Mouse (Mus musculus): ENCODE results near the gene Irak4. TPM values are rescaled to one million over a fixed set of nuclear protein-coding genes. Genes with fewer than 3 reads are reported as not detected.

Gene Irak4
- polyA plus RNA-seq, 1 experiment from 2014 or later = 9.2 TPM

DNA sequence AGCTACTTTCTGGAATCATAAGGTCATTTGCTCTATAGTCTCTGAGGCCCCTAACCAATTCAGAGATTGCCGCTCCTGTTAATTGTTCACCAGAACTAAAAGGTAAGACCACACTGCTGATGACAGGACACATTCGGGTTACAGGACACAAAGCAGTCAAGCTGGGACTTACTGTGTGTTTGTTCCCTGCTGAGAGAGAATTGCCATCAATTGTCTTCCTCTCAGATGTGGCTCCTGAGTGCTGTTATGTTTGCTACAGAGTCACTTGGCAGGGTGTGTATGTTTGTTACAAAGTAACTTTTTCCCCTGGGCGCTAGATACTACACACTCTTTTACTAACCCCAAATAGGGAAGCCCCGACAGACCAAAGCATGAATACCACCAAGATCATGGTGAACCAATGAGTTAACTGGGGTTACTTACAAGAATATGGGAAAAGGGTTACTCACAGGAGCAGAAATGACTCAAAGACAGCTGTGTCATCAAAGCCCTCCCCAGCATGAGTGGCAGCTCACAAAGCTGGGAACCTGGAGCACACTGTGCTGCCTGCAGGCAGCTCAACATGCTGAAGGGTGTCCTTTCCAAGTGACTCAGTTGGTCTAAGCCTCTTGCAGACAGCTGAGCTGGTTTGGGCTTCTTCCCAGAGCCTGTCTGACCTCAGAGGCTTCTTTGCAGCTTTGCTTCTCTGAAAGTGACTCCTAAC lies 31.3 kb downstream of the Irak4 start:
- Histone ChIP-seq H3K27ac (ENCODE audit: low read length) (no peak overlapping the region), H3K9me3 (ENCODE audit: control insufficient read depth, low read length) (no peaks in the 10 kb centered on the region), H3K9ac (ENCODE audit: low read length) (no peak overlapping the region), H3K4me1 (replicated peaks; ENCODE audit: control insufficient read depth, insufficient read depth, low read length) (no peaks in the 10 kb centered on the region), H3K36me3 (ENCODE audit: control insufficient read depth, insufficient read depth, low read length) (peaks cover 7% of the 10 kb centered on the region), H3K4me3 (ENCODE audit: low read length) (no peak overlapping the region), H3K27me3 (ENCODE audit: control insufficient read depth, insufficient read depth, low read depth, low read length) (no peaks in the 10 kb centered on the region), H3K4me2 (ENCODE audit: low read depth, low read length) (no peak overlapping the region)
- 67% methylated on average over 4 of the region's 4 CpGs for WGBS
- no peak for ATAC-seq (ENCODE audit: low read depth)

DNA sequence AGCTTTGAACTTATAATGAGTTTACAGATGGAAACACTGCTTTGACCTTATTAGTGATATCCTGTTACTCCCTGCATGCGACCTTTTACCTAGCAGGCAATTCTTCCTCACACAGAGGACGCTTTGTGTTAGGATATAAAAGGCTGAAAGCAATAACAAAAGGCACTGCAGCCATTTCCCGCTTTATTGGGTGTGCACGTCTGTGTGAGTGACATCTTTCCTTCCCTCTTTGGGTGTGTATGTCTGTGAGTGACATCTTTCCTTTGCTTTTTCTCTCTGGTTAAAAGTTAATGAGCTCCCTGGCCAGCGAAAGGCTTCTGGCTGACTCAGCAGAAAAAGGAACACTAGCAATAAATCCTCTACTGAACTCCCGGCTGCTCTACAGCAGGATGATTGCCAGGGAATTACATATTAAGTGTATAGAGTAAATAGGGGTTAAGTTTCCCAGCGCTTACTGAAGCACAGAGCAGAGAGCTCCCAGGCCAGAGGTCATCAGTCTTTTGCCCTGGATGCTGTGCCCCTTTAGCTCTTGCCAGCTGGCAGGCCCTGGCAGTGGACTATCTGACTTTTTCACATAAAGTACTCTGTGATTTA lies 38.7 kb downstream of the Irak4 start:
- no peak for ATAC-seq (ENCODE audit: low read depth)

GRCm38 (mm10) chr15:94583153-94583552 lies 39.7 kb downstream of the Irak4 start:
- Histone ChIP-seq H3K36me3 (ENCODE audit: control insufficient read depth, insufficient read depth, low read length) (peaks cover 42% of the 10 kb centered on the region), H3K4me3 (ENCODE audit: low read length) (no peak overlapping the region), H3K4me1 (replicated peaks; ENCODE audit: control insufficient read depth, insufficient read depth, low read length) (no peaks in the 10 kb centered on the region), H3K27ac (ENCODE audit: low read length) (no peak overlapping the region), H3K9ac (ENCODE audit: low read length) (no peak overlapping the region), H3K9me3 (ENCODE audit: control insufficient read depth, low read length) (no peaks in the 10 kb centered on the region), H3K27me3 (ENCODE audit: control insufficient read depth, insufficient read depth, low read depth, low read length) (no peaks in the 10 kb centered on the region), H3K4me2 (ENCODE audit: low read depth, low read length) (no peak overlapping the region)
- 86% methylated on average over 10 of the region's 10 CpGs for WGBS
- ATAC-seq (ENCODE audit: low read depth) = no peak

More for the DNA sequence above, 38.7 kb downstream of the Irak4 start:
- WGBS = 64% methylated on average over 7 of the region's 7 CpGs
- Histone ChIP-seq H3K4me3 (ENCODE audit: low read length) (no peak overlapping the region), H3K36me3 (ENCODE audit: control insufficient read depth, insufficient read depth, low read length) (peaks cover 44% of the 10 kb centered on the region), H3K27me3 (ENCODE audit: control insufficient read depth, insufficient read depth, low read depth, low read length) (no peaks in the 10 kb centered on the region), H3K4me2 (ENCODE audit: low read depth, low read length) (no peak overlapping the region), H3K27ac (ENCODE audit: low read length) (no peak overlapping the region), H3K9me3 (ENCODE audit: control insufficient read depth, low read length) (no peaks in the 10 kb centered on the region), H3K9ac (ENCODE audit: low read length) (no peak overlapping the region), H3K4me1 (replicated peaks; ENCODE audit: control insufficient read depth, insufficient read depth, low read length) (no peaks in the 10 kb centered on the region)

DNA sequence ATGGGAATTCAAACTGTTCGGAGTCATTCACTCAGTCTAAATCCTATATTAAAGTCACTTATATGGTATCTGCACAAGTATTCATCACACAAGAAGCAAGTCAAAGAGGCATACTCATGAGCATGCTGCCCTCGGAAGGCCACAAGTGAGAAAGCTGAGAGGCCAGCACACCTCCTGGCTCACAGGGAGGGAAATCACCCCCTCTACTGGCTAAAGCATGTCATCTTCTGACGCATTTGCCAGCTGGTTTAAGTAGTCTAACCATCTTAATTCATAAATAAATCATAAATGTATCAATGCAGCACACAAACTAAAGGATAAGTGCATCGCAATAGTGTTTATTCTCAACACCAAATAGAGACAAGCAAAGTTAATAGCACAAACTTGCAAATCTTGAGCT lies 41.3 kb downstream of the Irak4 start:
- H3K4me2 ChIP-seq (ENCODE audit: low read depth, low read length) = no peak overlapping the region
- no peak overlapping the region for H3K4me3 ChIP-seq (ENCODE audit: low read length)
- no peak overlapping the region for H3K9ac ChIP-seq (ENCODE audit: low read length)
- peaks cover 37% of the 10 kb centered on the region for H3K36me3 ChIP-seq (ENCODE audit: control insufficient read depth, insufficient read depth, low read length)
- no peak for ATAC-seq (ENCODE audit: low read depth)
- H3K27me3 ChIP-seq (ENCODE audit: control insufficient read depth, insufficient read depth, low read depth, low read length) = no peaks in the 10 kb centered on the region
- 85% methylated on average over 4 of the region's 4 CpGs for WGBS
- no peaks in the 10 kb centered on the region for H3K9me3 ChIP-seq (ENCODE audit: control insufficient read depth, low read length)
- H3K27ac ChIP-seq (ENCODE audit: low read length) = no peak overlapping the region
- H3K4me1 ChIP-seq (replicated peaks; ENCODE audit: control insufficient read depth, insufficient read depth, low read length) = 0 out of 2 replicates have a peak, but pooled peaks cover 2% of the 10 kb centered on the region

- Histone ChIP-seq H3K36me3 (ENCODE audit: control insufficient read depth, insufficient read depth, low read length) (peaks cover 11% of the 10 kb centered on the region), H3K9ac (ENCODE audit: low read length) (no peak overlapping the region), H3K4me2 (ENCODE audit: low read depth, low read length) (peak overlapping the region; percentile 20), H3K27me3 (ENCODE audit: control insufficient read depth, insufficient read depth, low read depth, low read length) (no peaks in the 10 kb centered on the region), H3K4me1 (replicated peaks; ENCODE audit: control insufficient read depth, insufficient read depth, low read length) (peaks cover 2% of the 10 kb centered on the region; the same call in 1 of the 2 replicates), H3K4me3 (ENCODE audit: low read length) (no peak overlapping the region), H3K27ac (ENCODE audit: low read length) (no peak overlapping the region), H3K9me3 (ENCODE audit: control insufficient read depth, low read length) (no peaks in the 10 kb centered on the region)
- no peak for ATAC-seq (ENCODE audit: low read depth)
- 82% methylated on average over 9 of the region's 9 CpGs for WGBS
Observed at GRCm38 (mm10) chr15:94587826-94588715, 44.6 kb downstream of the Irak4 start.

DNA sequence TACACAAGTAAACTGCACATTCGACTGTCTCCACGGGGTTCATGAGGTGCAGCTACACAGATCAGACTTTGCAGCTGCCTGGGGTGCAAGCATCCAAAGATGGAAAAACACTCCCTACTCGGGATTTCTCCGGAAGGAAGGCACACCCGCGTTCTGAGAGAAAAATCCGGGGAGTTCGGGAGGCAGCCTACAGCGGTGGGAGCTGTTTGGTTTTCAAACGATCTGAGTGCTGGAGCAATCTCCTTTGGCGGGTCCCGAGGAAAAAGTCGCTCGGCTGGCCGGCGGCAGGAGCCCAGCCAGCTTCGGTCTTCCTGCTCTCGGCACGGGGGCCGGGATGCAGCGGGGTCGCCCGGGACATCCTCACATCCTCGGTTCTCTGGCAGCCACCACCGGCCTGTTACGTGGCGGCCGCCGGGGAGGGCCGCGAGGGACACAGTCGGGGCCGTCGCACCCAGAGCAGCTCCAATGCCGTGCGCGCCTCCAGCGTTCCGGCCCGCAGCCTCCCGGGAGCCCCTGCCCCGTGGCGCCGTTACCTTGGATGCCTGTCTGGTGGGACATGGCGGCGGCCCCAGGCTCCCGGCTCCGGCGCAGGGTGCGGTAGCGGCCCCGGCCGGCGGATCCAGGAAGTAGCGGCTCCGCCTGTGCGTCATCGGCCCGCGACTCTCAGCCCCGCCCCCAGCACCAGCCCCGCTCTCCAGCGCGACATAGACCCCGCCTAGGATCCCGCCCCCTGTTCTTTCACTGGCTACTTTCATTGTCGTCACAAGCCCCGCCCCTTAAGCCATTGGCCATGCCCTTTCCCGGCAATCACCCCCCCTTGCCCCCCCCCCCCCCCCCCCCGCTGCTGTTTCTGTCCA lies 46.0 kb downstream of the Irak4 start, which contains the start of gene Twf1:
TSS of gene Twf1 (minus strand) at position 671 of the 857 bp plus-strand sequence.
- peak within 1 kb of the TSS; percentile 59 for H3K4me2 ChIP-seq (ENCODE audit: low read depth, low read length)
- H3K27ac ChIP-seq (ENCODE audit: low read length) = peak within 1 kb of the TSS; percentile 70
- H3K9me3 ChIP-seq (ENCODE audit: control insufficient read depth, low read length) = no peaks in the 10 kb centered on the region
- ATAC-seq (ENCODE audit: low read depth) = peak; percentile 99
- peak within 1 kb of the TSS; percentile 95 for H3K9ac ChIP-seq (ENCODE audit: low read length)
- H3K4me3 ChIP-seq (ENCODE audit: low read length) = peak within 1 kb of the TSS; percentile 96
- H3K27me3 ChIP-seq (ENCODE audit: control insufficient read depth, insufficient read depth, low read depth, low read length) = no peaks in the 10 kb centered on the region
- peaks cover 2% of the 10 kb centered on the region; the same call in 1 of the 2 replicates for H3K4me1 ChIP-seq (replicated peaks; ENCODE audit: control insufficient read depth, insufficient read depth, low read length)
- under 1% methylated on average over 66 of the region's 70 CpGs for WGBS
- H3K36me3 ChIP-seq (ENCODE audit: control insufficient read depth, insufficient read depth, low read length) = peaks cover 8% of the 10 kb centered on the region

DNA sequence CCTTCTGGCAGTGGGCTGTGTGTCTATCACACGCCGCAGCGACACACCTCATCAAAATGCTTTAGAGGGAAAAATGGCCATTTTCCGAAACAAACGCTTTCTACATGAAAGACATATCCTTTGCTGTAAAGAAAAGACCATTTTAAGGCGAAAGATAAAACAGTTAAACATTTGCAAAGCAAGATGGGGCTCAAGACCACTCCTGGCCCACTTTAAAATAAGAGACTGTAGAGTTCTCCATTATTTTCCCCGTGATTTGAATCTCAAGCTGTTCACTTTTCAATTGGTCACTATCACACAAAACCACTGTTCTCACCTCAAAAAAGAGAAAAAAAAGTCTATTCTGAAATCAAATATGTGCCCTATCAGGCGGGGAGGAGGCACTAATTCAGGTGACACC lies 46.6 kb downstream of the Irak4 start:
- H3K27ac ChIP-seq (ENCODE audit: low read length) = no peak overlapping the region
- H3K36me3 ChIP-seq (ENCODE audit: control insufficient read depth, insufficient read depth, low read length) = peaks cover 3% of the 10 kb centered on the region
- peak overlapping the region; percentile 58 for H3K4me2 ChIP-seq (ENCODE audit: low read depth, low read length)
- WGBS = 8% methylated on average over 8 of the region's 8 CpGs
- no peaks in the 10 kb centered on the region for H3K9me3 ChIP-seq (ENCODE audit: control insufficient read depth, low read length)
- peak overlapping the region; percentile 96 for H3K4me3 ChIP-seq (ENCODE audit: low read length)
- ATAC-seq (ENCODE audit: low read depth) = no peak; the same call in 1 of the 2 replicates
- no peaks in the 10 kb centered on the region for H3K27me3 ChIP-seq (ENCODE audit: control insufficient read depth, insufficient read depth, low read depth, low read length)
- peaks cover 2% of the 10 kb centered on the region; the same call in 1 of the 2 replicates for H3K4me1 ChIP-seq (replicated peaks; ENCODE audit: control insufficient read depth, insufficient read depth, low read length)
- H3K9ac ChIP-seq (ENCODE audit: low read length) = 0 out of 2 replicates have a peak overlapping the region, but pooled peaks have one; percentile 33

DNA sequence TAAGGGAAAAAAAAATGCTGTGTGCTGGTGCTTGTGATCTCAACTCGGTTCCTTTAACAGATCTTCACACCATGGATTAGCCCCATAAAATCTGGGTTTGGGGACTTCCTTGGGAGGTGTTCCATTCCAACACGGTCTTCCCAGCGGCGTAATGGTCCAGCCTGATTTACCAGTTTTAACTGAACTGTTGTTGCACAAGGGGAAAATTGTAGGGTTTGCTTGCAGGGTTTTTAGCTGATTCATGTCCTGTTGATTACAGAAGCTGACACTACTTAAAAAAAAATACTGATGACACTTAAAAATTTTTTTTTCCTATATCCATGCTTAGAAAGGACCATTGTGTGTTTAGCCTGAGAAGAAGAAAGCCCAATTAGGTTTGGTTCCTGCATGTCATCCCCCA lies 47.9 kb downstream of the Irak4 start:
- Histone ChIP-seq H3K27me3 (ENCODE audit: control insufficient read depth, insufficient read depth, low read depth, low read length) (no peaks in the 10 kb centered on the region), H3K4me3 (ENCODE audit: low read length) (no peak overlapping the region), H3K9me3 (ENCODE audit: control insufficient read depth, low read length) (no peaks in the 10 kb centered on the region), H3K9ac (ENCODE audit: low read length) (no peak overlapping the region), H3K36me3 (ENCODE audit: control insufficient read depth, insufficient read depth, low read length) (no peaks in the 10 kb centered on the region), H3K4me1 (replicated peaks; ENCODE audit: control insufficient read depth, insufficient read depth, low read length) (peaks cover 2% of the 10 kb centered on the region; the same call in 1 of the 2 replicates), H3K27ac (ENCODE audit: low read length) (no peak overlapping the region), H3K4me2 (ENCODE audit: low read depth, low read length) (no peak overlapping the region)
- ATAC-seq (ENCODE audit: low read depth) = no peak
- 87% methylated on average over 4 of the region's 4 CpGs for WGBS
